Mouse (Mus musculus) cerebellum, adult (tissue): ENCODE results near the gene Nol4l.

Experiments used
- ATAC-seq: cut with Nextera tagmentation; 2 replicates; pipeline ENCODE4 v1.9.2; 2017; ENCODE audit warnings: mild to moderate bottlenecking, moderate library complexity, mixed read lengths; ENCODE audit not compliant: insufficient number of reproducible peaks, low FRiP score, low TSS enrichment

Nol4l gene

GRCm38 (mm10) chr2:153529931-153530766 is at the start of gene Nol4l:
Gene Nol4l, minus strand, starts transcription at chr2:153529971.
- ATAC-seq, result peak; percentile 46

- ATAC-seq, result no peak
Observed at GRCm38 (mm10) chr2:153577122-153577521, 47.4 kb upstream of the Nol4l start.

- no peak for ATAC-seq
Observed at GRCm38 (mm10) chr2:153576150-153576549, 46.4 kb upstream of the Nol4l start.

GRCm38 (mm10) chr2:153575554-153575953 is 45.8 kb upstream of the Nol4l start:
- ATAC-seq, result no peak

- ATAC-seq, result no peak
Observed at GRCm38 (mm10) chr2:153573101-153573500, 43.3 kb upstream of the Nol4l start.

- no peak for ATAC-seq
Observed at GRCm38 (mm10) chr2:153568541-153568940, 38.8 kb upstream of the Nol4l start.

DNA sequence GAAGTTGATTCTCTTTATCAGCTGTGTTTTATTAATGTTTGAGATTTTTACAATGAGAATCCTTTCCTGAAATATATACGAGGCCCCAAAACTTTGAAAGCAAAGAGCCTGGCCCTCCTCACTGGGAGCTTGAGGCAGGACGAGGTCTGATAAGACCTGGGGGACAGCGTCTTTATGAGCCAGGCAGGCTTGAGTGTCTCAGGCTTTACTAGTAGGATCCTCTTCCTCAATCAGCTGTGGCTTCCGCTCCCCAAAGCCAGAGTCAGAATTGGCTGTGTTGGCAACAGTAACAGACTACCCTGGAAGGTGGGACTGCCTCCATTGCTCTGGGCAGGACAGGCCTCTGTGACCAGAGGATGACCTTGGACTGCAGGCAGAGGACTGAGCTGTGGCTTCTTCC is 38.2 kb upstream of the Nol4l start:
- no peak for ATAC-seq

GRCm38 (mm10) chr2:153564343-153564742 is 34.6 kb upstream of the Nol4l start:
- ATAC-seq, result no peak

- ATAC-seq, result no peak
Observed at GRCm38 (mm10) chr2:153561564-153561963, 31.8 kb upstream of the Nol4l start.

DNA sequence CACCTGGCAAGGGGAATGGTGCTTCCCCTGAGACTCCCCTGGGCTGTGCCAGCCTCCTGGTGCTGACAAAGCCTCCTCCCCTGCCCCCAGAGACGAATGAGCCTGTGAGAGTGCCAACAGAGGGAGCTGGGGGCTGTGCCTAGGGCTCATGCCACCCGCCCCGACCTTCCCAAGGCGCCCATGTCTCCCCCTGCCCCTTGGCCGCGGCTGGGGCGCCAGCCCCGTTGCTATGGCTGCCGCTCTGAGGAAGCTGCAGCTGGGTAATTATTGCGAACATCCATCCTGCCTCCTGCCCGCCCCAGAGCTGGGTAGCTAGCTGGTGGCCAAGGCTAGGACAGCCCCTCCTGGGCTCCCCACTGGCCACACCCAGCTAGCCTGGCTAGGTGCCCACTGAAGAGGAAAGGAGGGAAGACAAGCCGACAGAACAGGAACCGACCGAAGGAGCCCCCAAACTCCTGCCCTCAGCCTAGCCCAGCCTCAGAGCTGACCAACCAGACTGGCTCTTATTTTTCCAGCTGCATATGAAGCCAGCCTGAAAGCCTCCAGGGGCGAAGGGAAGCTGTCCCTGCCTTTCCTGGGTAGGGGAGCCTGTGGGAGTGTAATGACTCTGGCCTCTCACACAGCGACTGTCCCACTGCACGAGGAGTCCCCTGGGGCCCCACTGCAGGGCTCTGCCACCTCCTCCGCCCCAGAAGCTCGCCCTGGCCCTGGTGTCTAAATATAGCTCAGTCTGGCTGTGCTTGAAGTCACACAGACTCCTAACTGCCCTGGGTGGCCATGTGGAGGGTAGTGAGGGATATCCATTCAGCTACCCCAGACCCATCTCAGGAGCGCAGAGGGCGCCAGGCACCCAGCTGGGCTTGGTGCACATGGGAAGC is 31.1 kb upstream of the Nol4l start:
- no peak; the same call in 1 of the 2 replicates for ATAC-seq

DNA sequence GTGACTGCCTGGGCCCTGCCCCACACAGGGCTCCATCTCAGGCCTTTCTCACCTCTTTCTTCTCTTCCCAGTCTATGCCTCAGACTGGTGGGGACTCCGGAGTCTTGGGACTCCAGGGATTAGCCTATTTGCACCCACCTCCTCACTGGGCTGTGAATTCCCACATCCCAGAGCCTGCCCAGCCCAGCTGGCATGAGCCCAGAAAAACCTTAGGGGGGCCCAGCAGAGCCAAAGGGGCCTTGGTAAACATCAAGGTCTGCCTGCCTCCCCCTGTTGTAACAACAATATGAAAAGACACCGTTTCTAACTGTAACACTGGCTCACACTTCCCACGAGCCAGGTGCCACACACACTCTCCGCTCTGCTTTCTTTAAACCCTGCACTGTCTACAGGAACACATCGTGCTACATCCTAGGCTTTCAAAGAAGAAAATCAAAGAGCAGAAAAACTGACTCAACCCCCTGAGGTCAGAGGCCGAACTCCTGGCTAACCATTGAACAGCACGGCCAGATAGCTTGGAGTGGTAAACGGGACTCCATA is 29.9 kb upstream of the Nol4l start:
- ATAC-seq, result no peak

DNA sequence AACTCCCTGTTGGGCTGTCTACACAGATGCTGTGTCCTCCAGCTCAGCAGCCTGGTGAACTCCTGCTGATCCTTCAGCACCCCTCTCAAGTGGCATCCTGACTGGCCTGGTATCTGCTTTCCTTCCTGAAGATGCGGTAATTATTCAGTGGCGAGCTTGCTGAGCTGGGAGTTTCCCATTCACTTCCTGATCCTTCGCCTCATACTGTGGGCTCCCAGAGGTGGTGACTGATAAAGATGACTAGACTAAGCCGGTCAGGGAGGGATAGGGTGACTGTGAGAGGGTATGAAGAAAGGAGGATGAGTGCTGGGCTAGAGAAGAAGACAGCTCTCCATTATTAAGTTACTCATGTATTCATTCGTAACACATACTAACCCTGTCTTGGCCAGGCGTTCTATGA is 28.7 kb upstream of the Nol4l start:
- no peak for ATAC-seq

DNA sequence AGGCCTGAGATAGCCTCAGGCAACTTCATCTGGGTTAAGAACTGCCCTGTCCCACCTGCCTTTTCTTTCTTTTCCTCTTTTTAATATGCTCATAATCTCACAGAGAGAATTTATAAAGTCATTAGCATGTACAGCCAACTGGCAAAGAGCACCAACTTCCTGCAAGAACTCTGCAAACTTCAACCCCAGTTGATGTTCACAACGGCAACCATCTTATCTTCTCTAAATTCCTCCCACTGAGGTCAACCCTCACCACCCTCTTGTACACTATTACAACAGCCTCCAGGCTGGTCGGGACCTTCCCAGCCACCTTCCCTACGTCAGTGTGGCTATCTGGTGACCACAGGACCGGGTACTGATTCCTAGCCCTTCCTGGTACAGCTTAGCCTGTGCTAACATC is 27.5 kb upstream of the Nol4l start:
- no peak for ATAC-seq

DNA sequence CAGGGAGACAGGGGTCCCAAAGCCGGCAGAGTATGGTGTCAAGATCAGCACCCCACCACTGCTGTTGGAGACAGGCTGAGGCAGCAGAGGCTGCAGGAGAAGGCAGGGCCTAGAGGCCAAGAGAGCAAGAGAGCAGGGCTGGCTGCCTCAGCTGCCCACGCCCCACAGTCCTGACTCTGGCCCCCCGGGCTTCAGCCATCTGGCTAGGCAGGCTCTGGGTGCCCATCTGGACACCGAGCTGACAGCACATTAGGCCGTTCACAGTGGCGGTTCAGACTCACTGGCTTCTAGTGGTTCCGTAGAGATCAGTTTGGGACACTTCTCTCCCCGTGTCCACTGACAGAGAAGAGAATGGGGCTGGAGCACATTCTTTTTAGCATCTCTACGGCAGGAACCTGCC is 26.4 kb upstream of the Nol4l start:
- ATAC-seq, result peak; percentile 40; the same call in 1 of the 2 replicates

GRCm38 (mm10) chr2:153554543-153554942 is 24.8 kb upstream of the Nol4l start:
- ATAC-seq, result no peak

- ATAC-seq, result no peak
Observed at GRCm38 (mm10) chr2:153549486-153549885, 19.7 kb upstream of the Nol4l start.

DNA sequence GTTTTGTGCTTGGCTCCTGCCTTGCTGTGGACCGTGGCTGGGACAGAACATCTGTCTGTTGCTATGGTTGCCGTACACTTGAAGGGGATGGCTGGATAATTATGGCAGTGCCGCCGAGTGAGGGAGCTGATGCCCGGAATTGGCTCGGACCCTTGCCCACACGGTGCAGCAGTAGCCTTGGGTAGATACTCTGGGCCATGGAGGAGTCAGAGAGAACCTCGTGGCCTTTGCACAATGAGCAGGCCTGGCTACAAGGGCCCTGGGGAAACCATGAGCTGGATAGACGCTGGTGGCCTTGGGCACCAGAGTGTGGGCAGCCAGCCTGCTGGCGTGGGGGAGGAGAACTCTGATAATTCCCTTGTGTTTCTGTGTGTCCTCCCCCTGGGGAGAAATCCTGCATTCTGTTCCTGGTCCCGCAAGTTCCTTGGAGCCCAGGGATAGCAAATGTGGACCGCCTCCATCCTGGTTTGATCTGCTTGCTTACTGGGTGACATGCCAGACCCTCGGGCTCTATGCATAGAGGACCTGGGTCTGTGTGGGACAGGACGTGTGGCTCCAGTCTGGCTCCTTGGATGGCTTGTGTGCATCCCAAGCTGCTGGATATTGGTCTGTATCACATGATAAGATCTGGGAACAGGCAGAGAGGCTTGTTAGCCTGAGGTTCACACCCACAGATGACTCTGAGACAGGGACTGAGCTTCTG is 18.6 kb upstream of the Nol4l start:
- ATAC-seq, result no peak

DNA sequence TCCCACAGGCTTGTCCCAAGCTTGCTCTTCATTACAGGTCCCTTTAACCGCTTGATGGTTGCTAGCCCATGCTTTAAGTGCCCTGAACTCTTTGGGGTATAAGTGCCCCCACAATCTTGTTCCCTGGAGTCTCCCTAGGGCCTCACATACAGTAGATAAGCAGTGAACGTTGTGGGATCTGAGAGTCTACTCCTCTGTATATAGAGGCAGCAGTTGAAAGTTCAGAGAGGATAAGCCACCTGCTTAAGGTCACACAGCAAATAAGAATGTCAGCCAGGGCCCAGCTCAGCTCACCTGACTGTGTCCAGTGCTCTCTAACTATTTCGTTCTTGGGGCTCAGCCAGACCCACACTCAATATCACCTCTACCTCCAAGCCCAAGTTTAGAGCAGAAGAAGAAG is 17.9 kb upstream of the Nol4l start:
- no peak for ATAC-seq

DNA sequence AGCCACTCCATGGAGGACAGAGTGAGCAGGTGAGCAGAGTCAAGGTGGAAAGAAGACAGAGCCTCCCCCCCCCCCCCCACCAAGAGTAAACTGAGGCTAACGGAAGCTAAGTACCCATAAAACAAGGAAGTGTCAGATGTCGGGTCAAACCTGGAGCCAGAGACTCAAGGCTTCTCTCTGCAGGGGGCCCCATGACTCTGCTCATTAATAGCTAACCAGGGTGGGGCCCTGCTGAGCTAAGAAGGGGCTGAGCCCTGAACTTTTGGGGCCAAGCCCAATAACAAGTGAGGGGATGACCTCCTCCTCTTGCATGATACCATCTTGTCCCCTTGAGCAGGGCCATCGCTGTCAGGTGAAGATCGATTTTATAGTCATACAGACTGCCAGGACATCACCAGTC is 17.2 kb upstream of the Nol4l start:
- ATAC-seq, result no peak

DNA sequence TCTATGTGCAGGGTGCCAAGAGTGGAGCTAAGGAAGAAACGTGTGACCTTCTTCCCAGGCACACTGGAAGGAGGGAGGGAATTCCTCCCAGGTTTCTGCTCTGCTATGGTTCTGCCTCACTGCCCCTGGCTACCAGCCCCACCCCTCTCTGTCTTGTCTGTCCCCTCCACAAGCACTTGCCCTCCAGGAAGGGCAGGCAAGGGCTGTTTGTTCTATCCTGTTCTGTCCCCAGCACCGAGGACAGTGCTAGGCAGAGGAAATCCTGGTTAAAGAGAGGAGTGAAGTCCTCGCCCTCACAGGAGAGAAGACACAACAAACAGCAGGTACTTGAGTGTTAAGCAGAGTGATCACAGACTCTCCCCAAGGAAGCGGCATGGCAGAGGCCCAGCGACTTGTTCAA is 16.7 kb upstream of the Nol4l start:
- ATAC-seq, result no peak

- ATAC-seq, result no peak
Observed at GRCm38 (mm10) chr2:153544771-153545170, 15.0 kb upstream of the Nol4l start.
